Mouse (Mus musculus): ENCODE results near the gene Rhot2.
A peak's percentile ranks its signal among the peaks of the same experiment; 100 is the strongest.
"Not testable (repeated sequence)": the region's sequence is repeated elsewhere in the genome, so short reads cannot be mapped to it uniquely, and the experiment has no call there.

Gene Rhot2

DNA sequence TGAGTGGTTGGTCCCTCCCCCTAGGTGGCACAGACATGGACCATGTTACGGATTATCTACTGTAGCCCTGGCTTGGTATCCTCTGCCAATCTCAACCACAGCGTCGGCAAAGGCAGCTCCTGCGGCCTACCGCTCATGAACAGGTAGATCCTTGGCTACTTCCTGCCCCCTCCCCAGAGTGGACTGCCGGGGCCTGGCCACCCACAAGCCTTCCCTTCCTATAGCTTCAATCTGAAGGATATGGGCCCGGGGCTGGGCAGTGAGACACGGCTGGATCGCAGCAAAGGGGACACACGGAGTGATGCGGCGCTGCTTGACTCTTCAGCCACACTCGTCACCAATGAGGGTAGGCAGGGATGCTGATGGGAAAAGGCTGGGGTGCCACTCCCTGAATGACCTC is 17.6 kb downstream of the Rhot2 start:
- peak; percentile 52 for DNase-seq

DNA sequence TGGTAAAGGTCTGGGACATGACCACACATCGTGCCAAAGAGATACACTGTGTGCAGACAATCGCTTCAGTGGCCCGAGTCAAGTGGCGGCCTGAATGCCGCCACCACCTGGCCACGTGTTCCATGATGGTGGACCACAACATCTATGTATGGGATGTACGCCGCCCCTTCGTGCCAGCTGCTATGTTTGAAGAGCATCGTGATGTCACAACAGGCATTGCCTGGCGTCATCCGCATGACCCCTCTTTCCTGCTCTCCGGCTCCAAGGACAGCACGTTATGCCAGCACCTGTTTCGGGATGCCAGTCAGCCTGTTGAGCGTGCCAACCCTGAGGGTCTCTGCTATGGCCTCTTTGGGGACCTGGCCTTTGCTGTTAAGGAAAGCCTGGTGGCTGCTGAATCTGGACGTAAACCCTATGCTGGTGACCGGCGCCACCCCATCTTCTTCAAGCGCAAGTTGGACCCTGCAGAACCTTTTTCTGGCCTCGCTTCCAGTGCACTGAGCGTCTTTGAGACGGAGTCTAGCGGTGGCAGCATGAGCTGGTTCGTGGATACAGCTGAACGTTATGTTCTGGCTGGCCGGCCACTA is 18.6 kb downstream of the Rhot2 start:
- peak; percentile 58 for DNase-seq

DNA sequence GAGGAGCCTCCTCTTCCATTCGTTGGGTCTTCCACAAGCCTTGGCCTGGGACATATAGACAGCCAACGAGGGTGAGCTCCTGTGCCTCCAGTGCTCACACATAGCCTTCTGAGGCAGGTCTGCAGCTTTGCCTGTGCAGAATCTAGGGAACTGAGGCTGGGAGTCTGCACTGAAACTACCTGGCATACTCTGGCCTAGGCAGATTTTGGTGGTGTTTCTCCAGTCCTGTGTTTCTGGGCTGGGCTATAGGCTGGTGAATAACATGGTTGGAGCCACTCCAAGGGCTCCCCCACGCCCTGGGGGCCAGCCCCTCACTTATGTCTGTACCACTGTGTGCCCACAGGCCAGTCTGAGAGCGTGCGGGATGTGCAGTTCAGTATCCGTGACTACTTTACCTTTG is 19.3 kb downstream of the Rhot2 start:
- peak; percentile 51 for DNase-seq

DNA sequence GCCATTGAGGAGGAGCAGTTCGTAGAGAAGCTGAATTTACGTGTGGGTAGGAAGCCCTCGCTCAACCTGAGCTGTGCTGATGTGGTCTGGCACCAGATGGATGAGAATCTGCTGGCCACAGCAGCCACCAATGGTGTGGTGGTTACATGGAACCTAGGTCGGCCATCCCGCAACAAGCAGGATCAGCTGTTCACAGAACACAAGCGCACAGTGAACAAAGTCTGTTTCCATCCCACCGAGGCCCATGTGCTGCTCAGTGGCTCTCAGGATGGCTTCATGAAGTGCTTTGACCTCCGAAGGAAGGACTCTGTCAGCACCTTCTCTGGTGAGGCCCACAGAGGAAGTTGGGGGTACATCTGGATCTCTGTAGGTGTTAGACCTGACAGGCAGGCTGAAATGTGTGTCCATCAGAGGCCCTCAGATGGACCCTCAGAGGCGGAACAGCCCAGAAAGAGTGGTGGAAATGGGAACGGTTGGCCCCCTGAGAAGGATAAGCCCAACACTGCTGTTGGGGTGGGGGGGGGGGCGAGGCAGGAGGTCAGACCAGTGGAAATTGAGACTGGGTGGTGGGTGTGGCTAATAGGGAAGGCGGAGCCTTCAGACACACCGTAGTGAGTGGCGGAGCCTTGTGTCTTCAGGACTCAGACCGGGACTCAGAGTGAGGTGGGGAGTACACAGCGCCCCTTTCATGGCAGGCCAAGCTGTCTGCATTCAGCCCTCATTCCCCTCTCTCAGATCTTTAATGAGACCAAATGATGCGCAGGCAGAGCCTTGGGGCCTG is 20.1 kb downstream of the Rhot2 start:
- peak; percentile 44 for DNase-seq

DNA sequence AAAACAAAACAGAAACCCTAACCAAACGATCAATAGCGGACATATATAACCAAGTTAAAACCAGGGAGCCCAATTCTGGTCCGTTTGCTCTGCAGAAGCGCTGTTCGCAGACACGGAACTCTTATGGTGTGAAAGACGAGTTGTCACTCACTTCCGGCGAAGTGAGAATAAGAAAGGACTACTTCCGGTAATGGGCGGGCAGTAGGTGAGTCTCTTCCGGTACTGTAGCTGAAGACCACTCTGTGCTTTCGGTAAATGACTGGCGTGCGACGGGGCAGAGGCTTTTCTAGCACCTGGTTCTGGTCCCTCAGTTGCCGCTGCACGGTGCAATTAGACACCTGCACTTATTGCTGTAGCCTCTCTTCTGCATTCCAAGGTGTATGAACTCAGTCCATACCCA is 21.2 kb downstream of the Rhot2 start, which contains the start of gene Wdr24:
Gene Wdr24, plus strand, starts transcription at position 176 of the 400 bp plus-strand sequence.
- DNase-seq = peak; percentile 80

DNA sequence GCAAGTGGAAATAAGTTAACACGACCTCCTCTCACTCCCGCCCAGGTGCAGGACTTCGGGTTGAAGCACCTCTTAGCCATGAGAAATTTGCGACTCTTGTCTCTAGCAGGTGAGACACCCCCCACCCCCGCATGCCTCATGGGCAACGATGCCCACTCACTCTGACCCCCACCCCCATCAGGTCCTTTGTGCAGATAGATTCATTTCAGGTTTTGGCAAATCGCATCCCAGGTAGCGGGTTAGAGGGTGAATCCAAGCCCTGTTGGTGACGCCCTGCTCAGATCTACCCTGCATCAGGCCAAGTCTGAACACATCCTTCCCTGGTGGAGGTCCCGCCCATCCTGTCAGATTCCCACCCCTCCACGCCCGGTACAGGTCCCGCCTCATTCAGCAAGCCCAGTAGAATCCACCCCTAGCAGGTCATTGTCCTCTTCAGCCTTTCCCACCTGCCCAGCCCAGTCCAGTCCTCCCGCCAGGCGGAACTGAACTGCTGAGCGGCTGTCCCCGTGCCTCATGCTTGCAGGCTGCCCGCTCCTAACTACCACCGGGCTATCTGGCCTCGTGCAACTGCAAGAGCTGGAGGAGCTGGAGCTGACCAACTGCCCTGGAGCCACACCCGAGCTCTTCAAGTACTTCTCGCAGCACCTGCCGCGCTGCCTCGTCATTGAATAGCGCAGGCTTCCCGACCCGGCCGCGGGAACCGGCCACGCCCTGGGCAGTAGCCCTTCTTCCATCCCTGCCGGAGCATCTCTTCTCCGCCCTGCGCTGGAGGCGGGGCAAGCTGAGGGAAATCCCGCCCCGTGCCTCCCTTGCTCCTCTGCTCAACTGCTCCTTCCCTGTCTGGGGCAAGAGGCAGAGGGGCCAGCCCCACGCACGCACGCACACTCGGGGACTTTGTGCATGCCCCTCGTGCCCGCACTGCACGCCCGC is 25.5 kb downstream of the Rhot2 start:
- DNase-seq = no peak

DNA sequence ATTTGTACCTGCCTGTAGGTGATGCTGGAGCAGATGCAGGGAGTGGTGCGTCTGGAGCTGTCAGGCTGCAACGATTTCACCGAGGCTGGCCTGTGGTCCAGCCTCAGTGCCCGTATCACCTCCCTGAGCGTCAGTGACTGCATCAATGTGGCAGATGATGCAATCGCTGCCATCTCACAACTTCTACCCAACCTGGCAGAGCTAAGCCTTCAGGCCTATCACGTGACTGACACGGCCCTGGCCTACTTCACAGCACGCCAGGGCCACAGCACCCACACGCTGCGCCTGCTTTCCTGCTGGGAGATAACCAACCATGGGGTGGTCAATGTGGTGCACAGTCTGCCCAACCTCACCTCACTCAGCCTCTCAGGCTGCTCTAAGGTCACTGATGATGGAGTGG is 27.0 kb downstream of the Rhot2 start:
- no peak for DNase-seq

DNA sequence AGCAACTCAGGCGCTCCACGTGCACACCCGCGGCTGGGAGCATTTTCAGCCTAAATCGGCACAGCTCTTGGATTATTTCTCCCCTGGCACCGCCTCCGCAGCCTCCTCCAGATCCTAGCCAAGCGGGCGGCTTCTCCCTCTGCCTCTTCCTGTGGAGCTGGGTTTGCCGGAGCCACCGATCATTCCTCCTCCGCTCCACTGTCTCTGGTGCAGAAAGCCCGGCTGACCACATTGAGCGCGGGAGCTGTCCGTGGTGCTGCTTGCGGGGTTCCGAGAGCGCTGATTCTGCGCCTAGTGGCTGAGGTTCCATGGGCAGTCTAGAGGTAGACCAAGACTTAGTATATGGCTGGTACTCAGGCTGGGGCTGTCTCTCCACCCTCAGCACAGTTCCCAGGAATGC is 31.2 kb downstream of the Rhot2 start:
- no peak for DNase-seq

DNA sequence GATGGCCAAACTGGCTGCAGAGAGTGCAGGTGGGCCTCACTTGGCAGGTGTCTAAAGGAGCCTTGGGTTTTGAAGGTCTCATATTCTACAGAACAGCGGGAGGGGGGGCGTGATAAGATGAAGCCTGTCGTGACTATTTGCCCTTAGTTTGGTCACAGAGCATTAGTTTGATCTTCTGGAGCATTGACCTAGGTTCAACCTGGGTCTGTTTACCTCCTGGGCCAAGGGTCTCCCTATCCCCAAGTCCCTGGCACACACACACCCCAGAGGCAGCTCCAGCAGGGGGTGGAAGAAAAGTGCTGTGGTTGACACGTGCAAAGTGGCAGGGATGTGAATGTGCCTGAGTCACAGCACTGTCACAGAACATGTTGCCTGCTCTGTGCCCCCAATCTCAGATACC is 33.8 kb downstream of the Rhot2 start:
- DNase-seq = no peak

DNA sequence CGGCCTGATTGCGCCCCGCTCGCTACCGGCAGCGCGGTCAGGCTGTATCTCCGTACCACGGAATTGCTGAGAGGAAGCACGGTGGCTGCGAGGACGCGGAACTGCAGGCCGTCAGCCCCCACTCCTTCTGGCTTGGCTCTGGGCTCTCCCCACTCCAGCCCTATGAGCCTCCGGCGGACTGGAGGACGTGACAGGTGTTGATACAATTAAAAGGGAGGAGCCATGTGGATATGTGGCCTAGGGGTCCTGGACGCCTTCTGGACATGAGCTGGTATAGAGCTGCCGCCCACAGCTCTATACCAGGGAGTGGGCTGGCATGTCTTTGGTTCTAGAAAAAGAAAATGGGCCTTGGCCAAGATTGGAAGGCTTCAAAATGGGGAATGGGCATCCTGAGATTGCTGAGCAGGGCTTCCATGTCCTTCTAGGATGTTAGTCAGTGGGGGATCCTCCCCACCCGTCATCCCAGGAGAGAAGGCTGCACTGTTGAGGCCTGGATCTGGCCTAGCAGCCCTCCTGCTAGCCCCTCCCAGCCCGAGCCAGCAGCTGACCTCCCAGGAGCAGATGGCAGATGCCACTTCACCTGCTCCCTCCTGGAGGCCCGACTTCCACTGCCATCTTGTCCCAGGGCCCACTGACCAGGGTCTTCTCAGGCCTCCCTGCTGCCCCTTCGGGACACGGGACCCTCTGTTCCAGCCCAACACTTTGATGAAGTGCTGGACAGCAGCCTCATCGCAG is 34.9 kb downstream of the Rhot2 start:
- peak; percentile 89 for DNase-seq

DNA sequence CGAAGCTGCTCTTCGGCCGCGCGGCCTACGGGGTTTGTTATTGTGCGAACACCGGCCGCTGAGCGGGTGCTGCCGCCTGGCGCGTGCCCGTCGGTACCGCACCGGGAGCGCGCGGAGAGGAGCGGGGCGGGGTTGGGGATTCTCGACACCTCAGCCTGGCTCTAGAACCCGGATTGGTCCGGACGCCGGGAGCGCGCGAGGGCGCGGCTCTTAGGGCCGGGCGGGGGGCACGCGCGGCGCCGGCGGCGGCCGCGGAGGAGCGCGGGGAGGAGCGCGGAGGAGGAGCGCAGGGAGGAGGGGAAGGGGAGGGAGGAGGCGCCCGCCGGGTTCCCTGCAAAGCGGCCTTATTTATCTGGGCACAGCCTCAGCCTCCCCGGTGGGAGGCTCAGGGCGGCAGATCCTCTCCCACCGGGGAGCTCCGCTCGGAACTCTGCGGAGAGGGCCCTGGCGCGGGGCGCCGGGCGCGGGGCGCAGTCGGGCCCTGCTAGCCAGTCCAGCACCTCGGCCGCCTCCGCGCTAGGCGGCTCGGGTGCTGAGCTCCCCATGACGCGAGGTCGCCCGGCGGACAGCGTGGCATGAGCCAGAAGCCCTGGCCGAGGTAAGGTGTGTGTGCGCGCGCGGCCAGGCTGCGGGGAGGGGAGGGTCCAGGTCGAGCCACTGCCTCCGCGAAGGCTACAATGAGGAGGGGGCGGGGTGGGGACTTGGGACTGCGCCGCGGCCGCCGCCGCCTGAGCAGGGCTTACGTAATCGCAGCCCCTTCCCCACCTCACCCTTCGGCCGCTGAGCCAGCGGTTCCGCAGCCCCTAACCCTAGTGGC is 35.7 kb downstream of the Rhot2 start, which contains the start of gene Fbxl16:
Gene Fbxl16, plus strand, starts transcription at position 297 of the 817 bp plus-strand sequence.
- DNase-seq = peak; percentile 97

DNA sequence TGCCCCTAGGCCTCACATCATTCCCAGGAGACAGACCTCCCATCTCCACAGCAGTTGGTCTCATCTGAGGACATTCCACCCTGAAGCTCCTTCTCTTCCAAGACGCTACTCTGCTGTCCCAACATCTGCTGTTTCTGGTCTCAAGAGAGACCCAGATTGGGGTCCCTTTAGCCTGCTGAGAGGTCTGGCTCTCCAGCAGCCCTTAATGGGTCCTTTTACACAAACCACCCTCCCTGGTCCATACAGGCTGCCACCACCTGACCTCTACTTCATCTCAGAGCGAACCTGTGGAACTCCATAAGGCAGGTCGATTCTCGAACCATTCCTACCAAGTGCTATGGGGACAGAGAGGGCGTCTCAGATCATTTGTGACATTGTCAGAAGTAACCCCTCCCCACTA is 36.6 kb downstream of the Rhot2 start:
- no peak for DNase-seq

DNA sequence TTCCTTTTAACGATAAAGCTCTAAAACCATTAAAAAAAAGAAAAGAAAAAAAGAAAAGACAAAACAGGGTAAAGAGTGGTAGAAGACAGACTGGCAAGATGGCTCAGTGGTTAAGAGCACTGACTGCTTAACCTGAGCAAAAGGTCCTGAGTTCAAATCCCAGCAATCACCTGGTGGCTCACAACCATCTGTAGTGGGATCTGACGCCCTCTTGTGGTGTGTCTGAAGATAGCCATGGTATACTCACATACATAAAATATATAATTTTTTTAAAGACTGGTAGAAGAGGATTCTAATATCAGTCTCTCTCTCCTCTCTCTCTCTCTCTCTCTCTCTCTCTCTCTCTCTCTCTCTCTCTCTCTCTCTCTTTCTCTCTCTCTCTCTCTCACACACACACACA is 37.2 kb downstream of the Rhot2 start:
- DNase-seq = not testable (repeated sequence)

DNA sequence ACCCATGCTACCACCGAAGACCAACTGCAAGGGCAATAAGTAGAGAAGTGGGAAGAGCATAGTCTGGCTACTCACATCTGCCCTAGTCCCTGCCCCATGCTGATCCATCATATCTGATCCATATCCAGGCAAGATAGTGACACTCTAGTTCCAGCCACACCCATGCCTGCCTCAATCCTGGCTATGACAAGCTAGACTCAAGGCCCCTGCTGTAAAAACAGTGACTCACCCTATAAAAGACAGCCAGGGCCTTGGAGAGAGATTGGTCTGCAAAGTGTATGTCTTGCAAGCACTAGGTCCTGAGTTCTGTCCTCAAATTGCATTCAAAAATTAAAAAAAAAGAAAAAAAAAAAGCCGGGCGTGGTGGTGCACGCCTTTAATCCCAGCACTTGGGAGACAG is 38.1 kb downstream of the Rhot2 start:
- DNase-seq = no peak

DNA sequence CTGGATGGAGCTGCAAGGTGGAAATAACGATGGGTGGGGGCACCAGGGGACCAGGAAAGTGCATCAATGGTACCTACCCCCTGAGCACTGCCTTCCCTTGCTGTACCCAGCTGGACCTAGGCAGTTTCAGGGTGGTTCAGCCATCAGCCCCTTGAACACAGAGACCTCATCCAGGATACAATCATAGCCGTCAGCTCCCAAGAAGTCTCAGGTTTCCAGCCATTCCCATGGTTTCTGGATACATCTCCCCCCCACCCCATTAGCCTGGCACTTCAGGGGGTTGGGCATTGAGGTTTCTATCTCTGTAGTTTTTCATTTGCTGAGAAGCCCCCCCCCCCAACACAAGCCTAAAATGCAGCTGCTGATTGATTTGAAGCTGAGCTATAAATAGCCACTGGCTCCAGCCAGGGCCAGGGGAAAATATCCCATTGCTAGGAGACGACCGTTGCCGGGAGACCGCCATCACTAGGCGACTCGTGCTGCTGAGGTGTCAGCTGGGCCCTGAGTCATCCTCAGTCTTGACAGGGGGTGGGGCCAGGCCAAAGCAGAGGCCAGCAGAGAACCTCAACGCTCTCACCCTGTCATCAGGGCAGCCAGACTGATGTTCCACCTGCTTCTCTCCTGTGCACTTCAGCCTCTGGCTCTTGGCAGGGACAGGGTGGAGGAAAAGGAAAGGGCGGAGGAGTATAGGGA is 41.7 kb downstream of the Rhot2 start:
- DNase-seq = no peak

DNA sequence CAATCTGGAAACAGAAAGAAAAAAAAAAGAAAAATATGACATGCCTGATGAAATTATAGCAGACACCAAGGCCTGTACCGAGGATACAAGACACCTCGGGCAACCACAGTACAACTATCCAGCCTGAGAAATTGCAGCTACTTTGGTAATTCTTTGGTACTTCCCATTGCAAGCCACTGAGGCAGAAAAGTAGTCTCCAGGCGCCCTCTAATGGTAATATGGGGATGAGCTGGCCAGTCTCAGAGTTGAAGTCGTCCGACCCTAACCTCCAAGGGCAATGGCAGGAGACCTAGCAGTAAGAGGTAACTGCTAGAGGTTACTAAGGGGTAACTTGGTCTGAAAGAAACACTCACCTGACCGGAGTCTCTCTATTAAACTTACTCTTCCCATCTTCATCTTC is 43.6 kb downstream of the Rhot2 start:
- DNase-seq = no peak

DNA sequence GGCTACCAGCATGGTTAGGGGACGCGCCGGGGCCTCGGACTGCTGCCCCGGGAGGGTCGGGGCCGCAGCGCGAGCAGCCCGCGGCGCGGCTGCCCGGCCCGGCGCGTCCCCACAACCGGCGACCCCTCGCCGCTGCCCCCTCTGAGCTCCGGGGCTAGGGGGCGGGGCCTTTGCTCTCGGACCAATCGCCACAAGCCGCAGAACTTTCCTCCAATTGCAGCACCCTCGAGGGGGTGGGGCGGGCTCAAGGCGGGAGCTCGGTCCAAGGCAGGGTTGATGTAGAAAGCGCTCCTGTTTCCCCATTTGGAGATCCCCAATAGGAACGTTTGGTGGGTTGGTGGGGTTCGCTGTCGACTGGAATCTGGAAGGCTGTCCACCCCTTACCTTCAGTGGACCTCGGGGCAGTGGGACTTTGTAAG is 47.7 kb downstream of the Rhot2 start, which contains the start of gene Metrn:
Gene Metrn, minus strand, starts transcription at position 186 of the 419 bp plus-strand sequence.
- DNase-seq = peak; percentile 70

DNA sequence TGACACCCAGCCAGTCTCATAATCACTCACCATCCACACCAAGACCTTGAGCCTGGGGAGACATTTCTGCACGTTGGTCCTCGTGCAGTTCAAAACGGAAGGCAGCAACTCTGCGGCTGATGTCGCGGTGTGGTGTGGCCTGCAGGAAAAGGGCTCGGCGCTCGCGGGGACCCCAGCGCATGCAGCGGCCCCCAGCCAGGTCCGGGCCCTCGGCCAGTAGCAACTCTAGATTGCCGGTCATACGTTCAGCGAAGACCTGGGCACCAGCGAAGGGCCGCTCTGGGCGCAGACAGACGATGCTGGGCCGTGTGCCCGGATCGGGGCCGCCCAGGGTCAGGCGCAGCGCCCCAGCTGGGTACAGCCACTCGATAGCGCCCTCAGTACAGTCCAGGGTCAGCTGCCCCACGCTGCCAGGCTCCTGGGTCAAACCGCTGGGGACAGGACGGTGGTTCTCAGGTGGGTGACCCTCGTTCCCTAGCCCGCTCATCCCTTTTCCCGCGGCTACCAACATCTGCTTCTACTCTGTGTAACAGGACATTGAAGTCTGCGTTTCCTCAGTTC is 48.4 kb downstream of the Rhot2 start:
- peak; percentile 38 for DNase-seq

DNA sequence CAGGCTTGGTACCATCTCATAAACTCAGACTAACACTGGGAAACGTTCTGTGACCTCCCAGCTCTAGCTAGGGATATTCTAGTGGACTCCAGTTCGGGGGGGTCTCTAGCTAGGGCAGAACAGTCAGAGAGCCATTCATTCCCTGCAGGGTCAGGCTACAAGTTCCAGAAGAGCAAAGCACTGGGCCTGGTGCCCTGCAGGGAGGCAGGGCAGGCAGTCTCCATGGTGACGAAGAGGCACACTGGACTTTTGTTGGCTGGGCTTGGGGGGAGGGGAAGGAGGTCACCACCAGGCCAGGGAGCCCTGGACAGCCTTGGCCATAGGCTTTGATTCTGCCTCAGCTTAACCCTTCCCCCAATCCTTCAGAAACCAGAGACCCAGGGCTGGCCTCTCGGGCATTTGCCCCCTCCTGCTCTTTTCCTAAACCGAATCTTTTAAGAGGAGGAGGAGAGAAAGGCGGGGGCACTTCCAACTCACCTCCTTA is 49.0 kb downstream of the Rhot2 start, which contains the start of gene AC134908.4:
Gene AC134908.4, minus strand, starts transcription at position 51 of the 484 bp plus-strand sequence.
- peak; percentile 70 for DNase-seq

DNA sequence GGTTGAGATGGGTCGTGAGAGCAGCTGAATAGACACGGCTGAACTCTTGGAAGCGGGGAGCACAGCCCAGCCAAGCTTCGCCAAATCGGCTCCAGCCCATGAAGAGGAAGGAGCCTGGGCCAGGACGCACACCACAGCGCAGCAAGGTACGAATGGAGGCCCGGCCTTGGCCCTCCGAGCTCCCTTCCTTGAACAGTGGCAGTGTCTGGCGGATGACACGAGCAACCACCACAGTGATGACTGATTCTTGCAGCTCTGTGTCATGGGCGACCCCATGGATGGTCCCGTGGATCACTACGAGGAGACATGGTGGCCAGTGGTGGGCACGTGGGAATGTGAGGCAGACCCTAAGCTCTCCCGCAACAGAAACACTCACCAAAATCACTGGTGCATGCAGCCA is 49.7 kb downstream of the Rhot2 start:
- no peak for DNase-seq

All from cerebellum, adult 11-12 months (tissue).